Comparison of ENCODE assay signal across 9 mouse cellular contexts in the genomic region with DNA sequence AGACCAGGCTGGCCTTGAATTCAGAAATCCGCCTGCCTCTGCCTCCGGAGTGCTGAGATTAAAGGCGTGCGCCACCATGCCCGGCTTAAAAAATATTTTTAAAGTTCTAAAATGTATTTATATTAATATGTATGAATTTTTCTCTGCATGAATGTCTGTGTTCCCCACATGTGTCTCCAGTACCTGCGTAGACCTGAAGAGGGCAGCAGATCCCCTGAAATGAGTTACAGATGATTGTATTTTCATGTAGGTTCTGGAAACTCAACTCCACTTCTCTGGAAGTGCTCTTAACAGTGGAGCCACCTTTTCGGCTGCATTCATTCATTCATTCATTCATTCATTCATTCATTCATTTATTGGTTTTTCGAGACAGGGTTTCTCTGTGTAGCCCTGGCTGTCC. TPM values are rescaled to one million over a fixed set of nuclear protein-coding genes. Genes with fewer than 3 reads are reported as not detected.
DNase-seq lines count a peak whose midpoint lies in the region; ATAC-seq and TF ChIP-seq lines count a peak whose summit lies in the region.
"Had no signal": no experiment of that assay in that cellular context is flagged by ENCODE, and none has a peak within 500 bp of the region (broad histone marks: within the 10 kb centered on the region; RNA-seq: fewer than 3 reads in every experiment).

No protein-coding gene starts in this region.

- no peak overlapping the region for H3K4me2 ChIP-seq in liver, embryonic 12.5 days
- no peak overlapping the region for H3K4me2 ChIP-seq in limb, embryonic 14.5 days (replicated peaks; ENCODE audit: low read depth, low read length, severe bottlenecking)
- H3K4me2 ChIP-seq: heart, embryonic 15.5 days had no signal

- peak; percentile 79 for DNase-seq in liver
- DNase-seq in adrenal gland, adult 18-20 months (ENCODE audit: low spot score in 2 of 2), result peak; percentile 65 to 72
- DNase-seq in embryo, embryonic 10 days (ENCODE audit: low spot score), result peak; percentile 80
- peak; percentile 81 for DNase-seq in heart, postnatal 4 days
- DNase-seq in limb, embryonic 14.5 days (ENCODE audit: low spot score), result peak; percentile 66
- peak; percentile 81 for DNase-seq in retina, postnatal 1 day
- DNase-seq in urinary bladder, adult 2 months (ENCODE audit: low spot score), result peak; percentile 27

- no peak for ATAC-seq in liver, embryonic 12.5 days
- ATAC-seq in limb, embryonic 14.5 days (ENCODE audit: low FRiP score, low read depth), result no peak

- 41% methylated on average over 8 of the region's 8 CpGs for WGBS in liver, embryonic 12.5 days (ENCODE audit: insufficient replicate concordance)
- WGBS in limb, embryonic 14.5 days, result 71% methylated on average over 8 of the region's 8 CpGs

- TF ChIP-seq POLR2A in limb, embryonic 14.5 days (IDR thresholded peaks at IDR 0.05; ENCODE audit: borderline replicate concordance, extremely low read depth, insufficient read depth, insufficient read length), result no peak

- no peaks in the 10 kb centered on the region for H3K27me3 ChIP-seq in liver, embryonic 12.5 days (replicated peaks)
- H3K27me3 ChIP-seq in limb, embryonic 14.5 days (ENCODE audit: control insufficient read depth, insufficient read depth, low read length), result no peaks in the 10 kb centered on the region
- H3K27me3 ChIP-seq: heart, embryonic 15.5 days had no signal

- no peak overlapping the region for H3K9ac ChIP-seq in liver, embryonic 12.5 days
- H3K9ac ChIP-seq in limb, embryonic 14.5 days (ENCODE audit: low read depth, low read length, severe bottlenecking), result no peak overlapping the region
- H3K9ac ChIP-seq: heart, embryonic 15.5 days had no signal

- no peak overlapping the region for H3K4me3 ChIP-seq in liver, embryonic 12.5 days
- H3K4me3 ChIP-seq in limb, embryonic 14.5 days (replicated peaks; ENCODE audit: low read length), result no peak overlapping the region
- H3K4me3 ChIP-seq: heart, embryonic 15.5 days had no signal

- peaks cover under 1% of the 10 kb centered on the region; the same call in 1 of the 2 replicates for H3K36me3 ChIP-seq in liver, embryonic 12.5 days
- H3K36me3 ChIP-seq in limb, embryonic 14.5 days (ENCODE audit: control insufficient read depth, insufficient read depth, low read length), result no peaks in the 10 kb centered on the region
- H3K36me3 ChIP-seq: heart, embryonic 15.5 days had no signal

- H3K27ac ChIP-seq in liver, embryonic 12.5 days, result no peak overlapping the region
- no peak overlapping the region for H3K27ac ChIP-seq in limb, embryonic 14.5 days (replicated peaks; ENCODE audit: low read depth, low read length)
- H3K27ac ChIP-seq: heart, embryonic 15.5 days had no signal

- no peaks in the 10 kb centered on the region for H3K9me3 ChIP-seq in liver, embryonic 12.5 days (replicated peaks)
- no peaks in the 10 kb centered on the region for H3K9me3 ChIP-seq in limb, embryonic 14.5 days (ENCODE audit: control insufficient read depth, low read length)
- H3K9me3 ChIP-seq: heart, embryonic 15.5 days had no signal

- H3K4me1 ChIP-seq in liver, embryonic 12.5 days, result peaks cover 10% of the 10 kb centered on the region
- H3K4me1 ChIP-seq in limb, embryonic 14.5 days (ENCODE audit: control insufficient read depth, insufficient read depth, low read length), result peaks cover 6% of the 10 kb centered on the region

RNA-seq across cellular contexts. Expression of gene Tipin, which starts 3.7 kb away (rescaled TPM):
- polyA plus RNA-seq in liver, embryonic 12.5 days (2016; fragmentation: Nextera tagmentation; extraction: Ambion mirVana), result 269 and 280 TPM in 2 replicates
- 10 to 100 TPM in 1 of 2 experiments, 1 to 10 TPM in 1; 7.7 to 11.9 TPM for total RNA-seq in adrenal gland, adult 18-20 months (2021)
- total RNA-seq in heart, postnatal 4 days (2021), result 10 to 100 TPM; 43.5 to 56.8 TPM
- polyA plus RNA-seq in limb, embryonic 14.5 days (2012; rRNA removed), result 92.7 and 124 TPM in 2 replicates
- polyA plus RNA-seq in limb, embryonic 14.5 days (2014; fragmentation: Nextera tagmentation; extraction: Ambion mirVana), result 199 TPM in 2 replicates
- 39.2 and 43.9 TPM in 2 replicates for polyA plus RNA-seq in urinary bladder, adult 2 months (2012; rRNA removed)

RNA-seq across cellular contexts. Expression of gene Map2k1, which starts 24.3 kb away (rescaled TPM):
- polyA plus RNA-seq in liver, embryonic 12.5 days (2016; fragmentation: Nextera tagmentation; extraction: Ambion mirVana), result 41.2 and 43.8 TPM in 2 replicates
- total RNA-seq in adrenal gland, adult 18-20 months (2021), result 10 to 100 TPM; 81.5 to 83.4 TPM
- 10 to 100 TPM; 65.1 to 65.5 TPM for total RNA-seq in heart, postnatal 4 days (2021)
- 51.3 and 58.6 TPM in 2 replicates for polyA plus RNA-seq in limb, embryonic 14.5 days (2012; rRNA removed)
- polyA plus RNA-seq in limb, embryonic 14.5 days (2014; fragmentation: Nextera tagmentation; extraction: Ambion mirVana), result 81.3 and 82.2 TPM in 2 replicates
- polyA plus RNA-seq in urinary bladder, adult 2 months (2012; rRNA removed), result 63.7 and 67.4 TPM in 2 replicates

RNA-seq across cellular contexts. Expression of gene Uchl4, which starts 42.7 kb away (rescaled TPM):
- polyA plus RNA-seq in liver, embryonic 12.5 days (2016; fragmentation: Nextera tagmentation; extraction: Ambion mirVana), result 1.5 and 2.0 TPM in 2 replicates
- 1 to 10 TPM; 2.2 to 2.8 TPM for total RNA-seq in adrenal gland, adult 18-20 months (2021)
- 1 to 10 TPM; 1.7 to 2.4 TPM for total RNA-seq in heart, postnatal 4 days (2021)
- polyA plus RNA-seq in limb, embryonic 14.5 days (2012; rRNA removed), result 0.05 TPM in 1 of 2 replicates, not detected in the other
- polyA plus RNA-seq in limb, embryonic 14.5 days (2014; fragmentation: Nextera tagmentation; extraction: Ambion mirVana), result 1.5 and 3.4 TPM in 2 replicates
- polyA plus RNA-seq in urinary bladder, adult 2 months (2012; rRNA removed), result 0.27 and 0.39 TPM in 2 replicates

Comparison
In these comparisons a context has a peak if more than half of its experiments do, and no peak if none do; other contexts are left out.
1. DNase-seq: peak in every context shown above with its lines; median percentile 81 in heart, postnatal 4 days; 81 in retina, postnatal 1 day; 80 in embryo, embryonic 10 days; 79 in liver; 68 in adrenal gland, adult 18-20 months; 66 in limb, embryonic 14.5 days; 27 in urinary bladder, adult 2 months.